Mouse (Mus musculus): ENCODE results near the gene Capn2. TPM values are rescaled to one million over a fixed set of nuclear protein-coding genes. Genes with fewer than 3 reads are reported as not detected.

Capn2 gene
- polyA plus RNA-seq, 1 experiment = 2.4 TPM

- Histone ChIP-seq H3K4me1 (ENCODE audit: control insufficient read depth, insufficient read depth, low read length) (peaks cover 3% of the 10 kb centered on the region), H3K4me3 (ENCODE audit: control insufficient read depth, low read depth, low read length) (no peak overlapping the region), H3K27me3 (ENCODE audit: control insufficient read depth, insufficient read depth, low read length) (no peaks in the 10 kb centered on the region), H3K27ac (ENCODE audit: control insufficient read depth, insufficient read depth, low read depth, low read length) (peak overlapping the region; percentile 66), H3K36me3 (ENCODE audit: control insufficient read depth, insufficient read depth, low read length) (no peaks in the 10 kb centered on the region)
- TF ChIP-seq POLR2A (IDR thresholded peaks at IDR 0.05; ENCODE audit: control insufficient read depth, low read depth, low read length) = no peak
- TF ChIP-seq CTCF (IDR thresholded peaks at IDR 0.05; ENCODE audit: control insufficient read depth, insufficient read depth, insufficient replicate concordance, low read depth, low read length) = peak; percentile 2; the same call in 1 of the 2 replicates
These were observed 11.0 kb downstream of the Capn2 start for GRCm38 (mm10) chr1:182506229-182506986.

- Histone ChIP-seq H3K36me3 (ENCODE audit: control insufficient read depth, insufficient read depth, low read length) (no peaks in the 10 kb centered on the region), H3K27ac (ENCODE audit: control insufficient read depth, insufficient read depth, low read depth, low read length) (no peak overlapping the region), H3K4me3 (ENCODE audit: control insufficient read depth, low read depth, low read length) (no peak overlapping the region), H3K4me1 (ENCODE audit: control insufficient read depth, insufficient read depth, low read length) (peaks cover 3% of the 10 kb centered on the region), H3K27me3 (ENCODE audit: control insufficient read depth, insufficient read depth, low read length) (no peaks in the 10 kb centered on the region)
- TF ChIP-seq CTCF (IDR thresholded peaks at IDR 0.05; ENCODE audit: control insufficient read depth, insufficient read depth, insufficient replicate concordance, low read depth, low read length) (no peak), POLR2A (IDR thresholded peaks at IDR 0.05; ENCODE audit: control insufficient read depth, low read depth, low read length) (no peak)
These were observed 12.1 kb downstream of the Capn2 start for GRCm38 (mm10) chr1:182505291-182505690.

GRCm38 (mm10) chr1:182504223-182504622, 13.2 kb downstream of the Capn2 start:
- TF ChIP-seq CTCF (IDR thresholded peaks at IDR 0.05; ENCODE audit: control insufficient read depth, insufficient read depth, insufficient replicate concordance, low read depth, low read length) (no peak), POLR2A (IDR thresholded peaks at IDR 0.05; ENCODE audit: control insufficient read depth, low read depth, low read length) (no peak)
- no peaks in the 10 kb centered on the region for H3K27me3 ChIP-seq (ENCODE audit: control insufficient read depth, insufficient read depth, low read length)
- peaks cover 3% of the 10 kb centered on the region for H3K4me1 ChIP-seq (ENCODE audit: control insufficient read depth, insufficient read depth, low read length)
- no peaks in the 10 kb centered on the region for H3K36me3 ChIP-seq (ENCODE audit: control insufficient read depth, insufficient read depth, low read length)
- H3K27ac ChIP-seq (ENCODE audit: control insufficient read depth, insufficient read depth, low read depth, low read length) = no peak overlapping the region
- no peak overlapping the region for H3K4me3 ChIP-seq (ENCODE audit: control insufficient read depth, low read depth, low read length)

GRCm38 (mm10) chr1:182503206-182503900, 14.1 kb downstream of the Capn2 start:
- Histone ChIP-seq H3K27me3 (ENCODE audit: control insufficient read depth, insufficient read depth, low read length) (no peaks in the 10 kb centered on the region), H3K27ac (ENCODE audit: control insufficient read depth, insufficient read depth, low read depth, low read length) (peak overlapping the region; percentile 15; the same call in 1 of the 2 replicates), H3K4me3 (ENCODE audit: control insufficient read depth, low read depth, low read length) (no peak overlapping the region), H3K4me1 (ENCODE audit: control insufficient read depth, insufficient read depth, low read length) (peaks cover 3% of the 10 kb centered on the region), H3K36me3 (ENCODE audit: control insufficient read depth, insufficient read depth, low read length) (no peaks in the 10 kb centered on the region)
- TF ChIP-seq CTCF (IDR thresholded peaks at IDR 0.05; ENCODE audit: control insufficient read depth, insufficient read depth, insufficient replicate concordance, low read depth, low read length) (no peak), POLR2A (IDR thresholded peaks at IDR 0.05; ENCODE audit: control insufficient read depth, low read depth, low read length) (no peak)

- H3K4me3 ChIP-seq (ENCODE audit: control insufficient read depth, low read depth, low read length) = no peak overlapping the region
- H3K27me3 ChIP-seq (ENCODE audit: control insufficient read depth, insufficient read depth, low read length) = no peaks in the 10 kb centered on the region
- H3K27ac ChIP-seq (ENCODE audit: control insufficient read depth, insufficient read depth, low read depth, low read length) = no peak overlapping the region
- TF ChIP-seq CTCF (IDR thresholded peaks at IDR 0.05; ENCODE audit: control insufficient read depth, insufficient read depth, insufficient replicate concordance, low read depth, low read length) (no peak), POLR2A (IDR thresholded peaks at IDR 0.05; ENCODE audit: control insufficient read depth, low read depth, low read length) (no peak)
- H3K4me1 ChIP-seq (ENCODE audit: control insufficient read depth, insufficient read depth, low read length) = peaks cover 6% of the 10 kb centered on the region
- H3K36me3 ChIP-seq (ENCODE audit: control insufficient read depth, insufficient read depth, low read length) = no peaks in the 10 kb centered on the region
These were observed 14.8 kb downstream of the Capn2 start for GRCm38 (mm10) chr1:182502491-182503050.

- H3K4me3 ChIP-seq (ENCODE audit: control insufficient read depth, low read depth, low read length) = no peak overlapping the region
- TF ChIP-seq POLR2A (IDR thresholded peaks at IDR 0.05; ENCODE audit: control insufficient read depth, low read depth, low read length) (no peak), CTCF (IDR thresholded peaks at IDR 0.05; ENCODE audit: control insufficient read depth, insufficient read depth, insufficient replicate concordance, low read depth, low read length) (no peak)
- H3K36me3 ChIP-seq (ENCODE audit: control insufficient read depth, insufficient read depth, low read length) = no peaks in the 10 kb centered on the region
- peaks cover 11% of the 10 kb centered on the region for H3K4me1 ChIP-seq (ENCODE audit: control insufficient read depth, insufficient read depth, low read length)
- H3K27ac ChIP-seq (ENCODE audit: control insufficient read depth, insufficient read depth, low read depth, low read length) = no peak overlapping the region
- H3K27me3 ChIP-seq (ENCODE audit: control insufficient read depth, insufficient read depth, low read length) = no peaks in the 10 kb centered on the region
These were observed 15.5 kb downstream of the Capn2 start for GRCm38 (mm10) chr1:182501815-182502405.

- Histone ChIP-seq H3K27me3 (ENCODE audit: control insufficient read depth, insufficient read depth, low read length) (no peaks in the 10 kb centered on the region), H3K4me1 (ENCODE audit: control insufficient read depth, insufficient read depth, low read length) (peaks cover 17% of the 10 kb centered on the region), H3K36me3 (ENCODE audit: control insufficient read depth, insufficient read depth, low read length) (no peaks in the 10 kb centered on the region), H3K4me3 (ENCODE audit: control insufficient read depth, low read depth, low read length) (no peak overlapping the region), H3K27ac (ENCODE audit: control insufficient read depth, insufficient read depth, low read depth, low read length) (no peak overlapping the region)
- TF ChIP-seq CTCF (IDR thresholded peaks at IDR 0.05; ENCODE audit: control insufficient read depth, insufficient read depth, insufficient replicate concordance, low read depth, low read length) (no peak), POLR2A (IDR thresholded peaks at IDR 0.05; ENCODE audit: control insufficient read depth, low read depth, low read length) (no peak)
These were observed 16.6 kb downstream of the Capn2 start for GRCm38 (mm10) chr1:182500843-182501242.
